Mouse (Mus musculus): ENCODE measurements around the gene Notch4.

DNA sequence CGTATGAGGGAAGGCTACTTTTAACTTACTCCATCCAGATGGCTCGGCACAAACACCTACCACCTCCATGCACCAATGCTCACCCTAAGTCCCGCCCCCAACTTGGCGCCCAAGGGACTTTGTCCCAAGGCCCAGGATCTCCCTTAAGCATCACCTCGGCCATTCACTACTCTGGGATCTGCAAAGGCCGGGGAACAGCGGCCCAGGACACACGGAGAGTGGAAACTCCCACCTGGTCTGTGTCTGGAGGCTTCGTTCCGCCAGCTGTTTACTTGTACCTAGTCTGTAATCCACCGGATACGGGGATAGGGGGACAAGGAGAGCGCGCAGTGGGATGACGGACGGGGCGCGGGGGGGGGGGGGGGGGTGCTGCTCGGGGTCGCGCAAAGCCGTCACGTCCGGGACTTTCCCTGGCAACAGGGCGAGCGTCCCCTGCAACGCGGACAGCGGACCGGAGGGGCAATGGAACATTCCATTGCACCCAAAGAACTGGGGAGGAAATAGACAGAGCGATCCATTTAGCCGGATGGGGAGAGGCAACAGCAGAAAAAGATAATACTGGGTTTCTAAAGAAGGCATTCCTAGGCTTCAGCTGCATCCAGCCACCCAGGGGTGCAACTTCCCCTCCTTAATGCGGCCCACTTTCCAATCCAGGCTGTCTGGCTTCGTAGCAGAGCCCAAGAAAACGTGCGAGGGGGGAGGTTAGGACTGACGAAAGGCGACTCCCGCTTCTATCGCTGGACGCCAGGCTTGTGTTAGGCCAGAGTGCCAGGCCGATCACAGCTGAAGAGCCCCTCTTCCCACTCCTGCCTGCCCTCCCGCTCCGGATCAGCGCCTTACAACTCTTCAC is 63.2 kb downstream of the Notch4 start:
- TF ChIP-seq CTCF (IDR thresholded peaks at IDR 0.05; ENCODE audit: control insufficient read depth, insufficient read depth, low read length): no peak
- TF ChIP-seq POLR2A (IDR thresholded peaks at IDR 0.05; ENCODE audit: borderline replicate concordance, control insufficient read depth, low read depth, low read length): peak; percentile 18; the same call in 1 of the 2 replicates

Data from bone marrow, adult 2 months (tissue).